Mouse (Mus musculus) embryonic fibroblast, embryonic 13.5 days (primary cell): ENCODE measurements at regions not wholly inside any gene's neighbourhood (a gene's known extent, or its start where the extent isn't known, plus 50 kb on each side); places are given as distances from the start of the nearest gene placed in this dataset.

Source experiments
- CTCF ChIP-seq: IDR thresholded peaks from 2 replicates; pipeline ENCODE4 v1.5.1; 2011; ENCODE audit warnings: mild to moderate bottlenecking, control low read depth, low read length, moderate library complexity, borderline replicate concordance; ENCODE audit not compliant: insufficient read depth
- POLR2A ChIP-seq: IDR thresholded peaks from 2 replicates; pipeline ENCODE4 v1.6.1; 2011; ENCODE audit warnings: low read depth, mild to moderate bottlenecking, control low read depth, low read length, moderate library complexity

DNA sequence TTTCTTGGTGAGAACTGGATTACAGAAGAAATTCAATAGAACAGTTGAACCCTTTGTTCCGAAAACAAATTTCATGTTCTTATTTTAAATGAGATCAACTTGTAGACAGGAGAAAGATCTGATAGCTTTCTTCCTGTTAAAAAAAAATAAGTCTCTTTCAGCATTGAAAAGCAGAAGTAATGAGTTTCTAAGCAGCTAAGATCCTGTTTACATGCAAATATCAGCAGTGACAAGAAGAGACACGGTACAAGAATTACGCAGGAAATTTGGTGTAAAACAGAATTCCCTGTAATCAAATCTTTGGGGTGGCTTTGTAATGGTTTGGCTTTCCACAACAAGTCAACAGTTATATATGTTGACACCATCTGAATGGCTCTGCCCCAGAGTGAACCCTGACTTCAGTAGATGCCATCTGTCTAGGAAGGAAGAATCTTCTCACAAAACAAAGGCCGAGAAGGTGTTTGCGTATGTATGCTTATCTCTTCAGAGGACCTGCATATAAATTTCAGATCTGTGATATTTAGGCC, 326.7 kb downstream of the Ets1 start:
- no peak for TF ChIP-seq POLR2A
- no peak for TF ChIP-seq CTCF
